Mouse (Mus musculus) kidney, embryonic 14.5 days (tissue): ENCODE measurements around the gene Babam2. TPM values are rescaled to one million over a fixed set of nuclear protein-coding genes. Genes with fewer than 3 reads are reported as not detected.
A peak's percentile ranks its signal among the peaks of the same experiment; 100 is the strongest.

Experiments
- ATAC-seq: fragments of 200-750 bp; cut with Nextera tagmentation; 2 replicates; pipeline ENCODE4 v1.8.0; 2017; ENCODE audit warnings: moderate number of reproducible peaks, mild to moderate bottlenecking, moderate TSS enrichment, moderate library complexity; ENCODE audit not compliant: low FRiP score, low TSS enrichment
- H3K27ac ChIP-seq: fragments of 300-500 bp; sonication (generic); 2 replicates; pipeline ENCODE4 v1.5.1; 2014; ENCODE audit warnings: low read depth, mild to moderate bottlenecking, low read length, moderate library complexity, mixed read lengths
- H3K27me3 ChIP-seq: fragments of 300-500 bp; sonication (generic); 2 replicates; pipeline ENCODE4 v1.6.1; 2014; ENCODE audit warnings: mild to moderate bottlenecking, low read length; ENCODE audit not compliant: control insufficient read depth, insufficient read depth
- H3K36me3 ChIP-seq: fragments of 300-500 bp; sonication (generic); 2 replicates; pipeline ENCODE4 v1.6.1; 2014; ENCODE audit warnings: low read length, mixed read lengths; ENCODE audit not compliant: control insufficient read depth, insufficient read depth
- H3K4me1 ChIP-seq: fragments of 300-500 bp; sonication (generic); 2 replicates; pipeline ENCODE4 v1.6.1; 2014; ENCODE audit warnings: low read length, mixed read lengths; ENCODE audit not compliant: control insufficient read depth, insufficient read depth
- H3K4me2 ChIP-seq: fragments of 300-500 bp; sonication (generic); replicated peaks from 2 replicates; pipeline ENCODE4 v1.6.1; 2014; ENCODE audit warnings: low read depth, mild to moderate bottlenecking, low read length
- H3K4me3 ChIP-seq: fragments of 300-500 bp; sonication (generic); 2 replicates; pipeline ENCODE4 v1.5.1; 2014; ENCODE audit warnings: mild to moderate bottlenecking, low read length
- H3K9ac ChIP-seq: fragments of 300-500 bp; sonication (generic); 2 replicates; pipeline ENCODE4 v1.6.1; 2014; ENCODE audit warnings: low read depth, mild to moderate bottlenecking, low read length, moderate library complexity
- H3K9me3 ChIP-seq: fragments of 300-500 bp; sonication (generic); 2 replicates; pipeline ENCODE4 v1.6.1; 2016; ENCODE audit warnings: low read length; ENCODE audit not compliant: control insufficient read depth
- WGBS: fragments of 180-500 bp; shearing (Covaris S2); extraction: QIAGEN DNeasy Blood & Tissue Kit; methylation state at CpG from one replicate; pipeline ENCODE4 v1.1.7; 2014; 5-methylcytosine and 5-hydroxymethylcytosine counted together
- polyA plus RNA-seq: library from polyadenylated mRNA; unstranded; fragments of >200 nt; fragmentation: Nextera tagmentation; extraction: Ambion mirVana; gene quantifications from 2 replicates; pipeline ENCODE4 v1.2.1, GENCODE M21; 2014

The Babam2 gene
- polyA plus RNA-seq, 1 experiment from 2014 or later = 60.6 TPM

DNA sequence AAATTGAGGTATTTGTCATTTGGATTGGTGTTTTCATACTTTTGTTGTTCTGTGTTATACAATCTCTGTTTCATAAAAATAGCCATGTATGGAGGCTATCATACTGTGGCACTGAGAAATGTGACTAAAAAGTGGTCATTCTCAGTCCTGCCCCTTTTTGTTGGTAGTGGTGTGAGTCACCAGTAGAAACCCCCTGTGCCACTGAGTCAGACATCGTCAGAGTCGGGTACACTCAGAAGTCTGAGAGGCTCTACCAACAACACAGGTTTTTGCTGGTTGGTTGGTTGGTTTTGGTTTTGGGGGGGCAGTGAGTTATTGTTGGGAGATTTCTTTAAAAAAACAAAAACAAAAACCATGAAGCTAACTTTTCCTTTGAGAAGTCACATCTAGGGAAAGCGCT lies 358.2 kb downstream of the Babam2 start:
- Histone ChIP-seq H3K4me2 (no peak overlapping the region), H3K36me3 (no peaks in the 10 kb centered on the region), H3K9me3 (no peaks in the 10 kb centered on the region), H3K27me3 (no peaks in the 10 kb centered on the region), H3K4me3 (no peak overlapping the region), H3K27ac (no peak overlapping the region), H3K9ac (no peak overlapping the region), H3K4me1 (0 out of 2 replicates have a peak, but pooled peaks cover 10% of the 10 kb centered on the region)
- no peak for ATAC-seq
- WGBS = 87% methylated on average over 3 of the region's 3 CpGs

DNA sequence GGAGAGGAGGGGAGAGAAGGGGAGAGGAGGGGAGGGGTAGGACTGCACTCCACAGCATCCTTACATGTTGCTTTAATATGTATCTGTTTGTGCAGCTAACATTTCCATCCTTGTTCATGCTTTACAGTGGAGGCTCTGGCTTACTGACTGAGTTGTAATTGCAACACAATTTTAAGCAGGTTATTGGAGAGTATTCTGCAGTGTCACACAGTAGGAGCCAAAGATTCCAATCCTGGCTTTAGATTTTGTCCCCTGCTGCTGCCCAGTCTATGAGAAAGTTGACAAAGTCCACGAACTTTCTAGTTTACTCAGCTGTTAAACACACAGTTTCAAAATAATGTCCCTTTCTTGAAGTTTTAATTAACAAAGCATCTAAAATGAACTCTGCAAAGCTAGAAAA lies 358.6 kb downstream of the Babam2 start:
- Histone ChIP-seq H3K36me3 (no peaks in the 10 kb centered on the region), H3K4me2 (no peak overlapping the region), H3K4me3 (no peak overlapping the region), H3K27me3 (no peaks in the 10 kb centered on the region), H3K9ac (no peak overlapping the region), H3K27ac (no peak overlapping the region), H3K4me1 (0 out of 2 replicates have a peak, but pooled peaks cover 10% of the 10 kb centered on the region), H3K9me3 (no peaks in the 10 kb centered on the region)
- WGBS = 53% methylated on average over 1 of the region's 1 CpGs
- no peak for ATAC-seq

- ATAC-seq = peak; percentile 39; the same call in 1 of the 2 replicates
- no peak overlapping the region for H3K4me3 ChIP-seq
- no peaks in the 10 kb centered on the region for H3K36me3 ChIP-seq
- peak overlapping the region; percentile 81 for H3K27ac ChIP-seq
- no peaks in the 10 kb centered on the region for H3K9me3 ChIP-seq
- no peak overlapping the region for H3K4me2 ChIP-seq
- H3K4me1 ChIP-seq = 0 out of 2 replicates have a peak, but pooled peaks cover 10% of the 10 kb centered on the region
- H3K27me3 ChIP-seq = no peaks in the 10 kb centered on the region
- no peak overlapping the region for H3K9ac ChIP-seq
- 60% methylated on average over 8 of the region's 8 CpGs for WGBS
Observed at GRCm38 (mm10) chr5:32058481-32059253, 361.2 kb downstream of the Babam2 start.

- Histone ChIP-seq H3K4me3 (no peak overlapping the region), H3K4me1 (0 out of 2 replicates have a peak, but pooled peaks cover 10% of the 10 kb centered on the region), H3K9me3 (no peaks in the 10 kb centered on the region), H3K36me3 (no peaks in the 10 kb centered on the region), H3K27ac (peak overlapping the region; percentile 81), H3K4me2 (peak overlapping the region; percentile 1; the same call in 1 of the 2 replicates), H3K9ac (no peak overlapping the region), H3K27me3 (no peaks in the 10 kb centered on the region)
- 30% methylated on average over 8 of the region's 8 CpGs for whole genome bisulfite sequencing
- ATAC-seq = peak; percentile 89
Observed at GRCm38 (mm10) chr5:32059254-32059796, 361.8 kb downstream of the Babam2 start.

DNA sequence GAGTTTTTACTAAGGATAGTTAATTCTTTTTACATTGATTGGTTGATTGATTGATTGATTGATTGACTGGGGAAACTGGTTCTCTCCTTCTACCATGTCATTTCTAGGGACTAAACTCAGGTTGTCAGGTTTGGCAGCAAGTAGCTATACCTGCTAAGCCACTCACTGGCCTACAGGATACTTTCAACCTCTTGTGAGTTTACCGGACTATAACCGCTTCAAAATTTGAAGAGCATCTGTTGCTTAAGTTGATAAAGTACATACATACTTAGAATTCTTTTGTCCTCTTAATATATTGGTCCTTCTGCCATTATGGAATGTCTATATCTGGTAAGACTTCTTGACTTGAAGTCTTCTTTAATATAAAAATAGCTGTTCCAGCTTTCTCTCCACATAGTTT lies 363.0 kb downstream of the Babam2 start:
- Histone ChIP-seq H3K4me3 (no peak overlapping the region), H3K4me1 (0 out of 2 replicates have a peak, but pooled peaks cover 10% of the 10 kb centered on the region), H3K27me3 (no peaks in the 10 kb centered on the region), H3K9ac (no peak overlapping the region), H3K36me3 (no peaks in the 10 kb centered on the region), H3K27ac (no peak overlapping the region), H3K9me3 (no peaks in the 10 kb centered on the region), H3K4me2 (no peak overlapping the region)
- 97% methylated on average over 2 of the region's 2 CpGs for WGBS
- ATAC-seq = no peak

- no peak for ATAC-seq
- H3K36me3 ChIP-seq = no peaks in the 10 kb centered on the region
- WGBS = 80% methylated on average over 1 of the region's 1 CpGs
- no peaks in the 10 kb centered on the region for H3K9me3 ChIP-seq
- H3K4me3 ChIP-seq = no peak overlapping the region
- no peak overlapping the region for H3K9ac ChIP-seq
- no peaks in the 10 kb centered on the region for H3K27me3 ChIP-seq
- 0 out of 2 replicates have a peak, but pooled peaks cover 13% of the 10 kb centered on the region for H3K4me1 ChIP-seq
- no peak overlapping the region for H3K27ac ChIP-seq
- no peak overlapping the region for H3K4me2 ChIP-seq
Observed at GRCm38 (mm10) chr5:32061854-32062253, 364.4 kb downstream of the Babam2 start.

GRCm38 (mm10) chr5:32064341-32065105 lies 367.0 kb downstream of the Babam2 start:
- Histone ChIP-seq H3K4me3 (no peak overlapping the region), H3K4me1 (0 out of 2 replicates have a peak, but pooled peaks cover 4% of the 10 kb centered on the region), H3K27me3 (no peaks in the 10 kb centered on the region), H3K27ac (peak overlapping the region; percentile 14; the same call in 1 of the 2 replicates), H3K4me2 (no peak overlapping the region), H3K9me3 (no peaks in the 10 kb centered on the region), H3K9ac (no peak overlapping the region), H3K36me3 (no peaks in the 10 kb centered on the region)
- 72% methylated on average over 2 of the region's 2 CpGs for WGBS
- ATAC-seq = no peak

DNA sequence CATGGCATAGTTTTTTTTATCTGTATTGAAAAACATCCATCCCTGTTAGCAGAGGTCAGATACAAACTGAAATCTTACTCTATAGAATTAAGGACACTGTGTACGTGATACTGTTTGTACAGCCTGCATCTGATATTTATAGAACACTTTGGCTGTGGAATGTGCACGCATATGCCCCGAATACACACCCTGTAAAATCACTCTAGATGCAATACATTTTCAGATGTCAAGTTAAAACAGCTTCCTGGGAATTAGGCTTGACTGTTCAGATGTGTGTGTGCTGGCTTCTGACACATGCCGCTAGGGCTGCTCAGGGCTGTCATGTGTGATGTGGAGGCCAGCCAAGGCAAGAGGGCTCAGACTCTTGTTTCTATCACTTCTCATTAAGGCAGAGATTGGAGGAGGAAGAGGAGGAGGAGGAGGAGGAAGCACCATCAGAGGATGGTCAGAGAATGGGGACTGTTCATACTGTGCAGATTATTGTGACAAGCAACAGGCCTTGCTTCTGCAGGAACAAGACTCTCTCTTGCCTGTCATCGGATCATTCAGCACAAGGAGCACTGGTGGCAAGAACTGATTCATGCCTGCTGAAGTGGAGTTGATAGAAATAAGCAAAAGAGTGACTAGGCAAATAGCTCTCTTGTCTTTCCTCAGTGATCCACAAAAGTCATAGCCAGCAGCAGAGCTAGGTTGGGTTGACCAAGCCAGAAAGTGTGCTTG lies 368.7 kb downstream of the Babam2 start:
- H3K4me3 ChIP-seq = no peak overlapping the region
- no peak overlapping the region for H3K4me2 ChIP-seq
- H3K36me3 ChIP-seq = no peaks in the 10 kb centered on the region
- no peak overlapping the region for H3K9ac ChIP-seq
- H3K9me3 ChIP-seq = no peaks in the 10 kb centered on the region
- H3K4me1 ChIP-seq = 0 out of 2 replicates have a peak, but pooled peaks cover 2% of the 10 kb centered on the region
- H3K27me3 ChIP-seq = no peaks in the 10 kb centered on the region
- 0 out of 2 replicates have a peak overlapping the region, but pooled peaks have one; percentile 11 for H3K27ac ChIP-seq
- WGBS = 65% methylated on average over 5 of the region's 5 CpGs
- no peak for ATAC-seq
